Mouse (Mus musculus): ENCODE results near the gene Tmem263. TPM values are rescaled to one million over a fixed set of nuclear protein-coding genes. Genes with fewer than 3 reads are reported as not detected.

The Tmem263 gene
- polyA plus RNA-seq (2012; rRNA removed): 2.3 and 3.7 TPM in 2 replicates
- 10.9 and 11.1 TPM in 2 replicates for polyA plus RNA-seq (2014; fragmentation: Nextera tagmentation; extraction: Ambion mirVana)

- peaks cover 5 to 8% of the 10 kb centered on the region in 2 experiments for H3K4me1 ChIP-seq (replicated peaks; ENCODE audit: control insufficient read depth in 2 of 2, insufficient read depth in 2 of 2, low read length in 1 of 2)
- peak; percentile 70 to 73 (median 72) for DNase-seq (ENCODE audit: low read depth in 3 of 3, low spot score in 3 of 3)
- H3K9ac ChIP-seq (replicated peaks): peak within 1 kb of the TSS; percentile 94
- no peaks in the 10 kb centered on the region for H3K9me3 ChIP-seq (ENCODE audit: control insufficient read depth, low read length)
- peak; percentile 92 for ATAC-seq (ENCODE audit: insufficient read depth)
- H3K36me3 ChIP-seq (replicated peaks; ENCODE audit: control insufficient read depth, insufficient read depth, low read depth): no peaks in the 10 kb centered on the region
- TF ChIP-seq EP300 (IDR thresholded peaks at IDR 0.05; ENCODE audit: low read depth) (no peak), CTCF (IDR thresholded peaks at IDR 0.05; ENCODE audit: low read depth) (no peak)
- peak within 1 kb of the TSS; percentile 76 to 95 for H3K4me3 ChIP-seq (ENCODE audit: insufficient read depth in 1 of 2, low read depth in 2 of 2, low read length in 2 of 2)
- H3K27ac ChIP-seq: peak within 1 kb of the TSS; percentile 74
- whole genome bisulfite sequencing (ENCODE audit: insufficient replicate concordance): under 1% methylated on average over 82 of the region's 96 CpGs
- H3K27me3 ChIP-seq (ENCODE audit: control insufficient read depth, insufficient read depth, low read length): no peaks in the 10 kb centered on the region
- H3K4me2 ChIP-seq (ENCODE audit: low read depth): peak within 1 kb of the TSS; percentile 80
Observed at GRCm38 (mm10) chr10:85102247-85103084, at the start of gene Tmem263, which contains the start of gene Fhl4. Gene Tmem263 (plus strand): TSS chr10:85102627. Gene Fhl4 (minus strand): TSS chr10:85102495.

GRCm38 (mm10) chr10:85054876-85055275 is 47.6 kb upstream of the Tmem263 start:
- no peak overlapping the region for H3K4me3 ChIP-seq (ENCODE audit: insufficient read depth in 1 of 2, low read depth in 2 of 2, low read length in 2 of 2)
- H3K27me3 ChIP-seq (ENCODE audit: control insufficient read depth, insufficient read depth, low read length): no peaks in the 10 kb centered on the region
- no peaks in the 10 kb centered on the region for H3K9me3 ChIP-seq (ENCODE audit: control insufficient read depth, low read length)
- WGBS (ENCODE audit: insufficient replicate concordance): 70% methylated on average over 2 of the region's 2 CpGs
- TF ChIP-seq CTCF (IDR thresholded peaks at IDR 0.05; ENCODE audit: low read depth) (no peak), EP300 (IDR thresholded peaks at IDR 0.05; ENCODE audit: low read depth) (no peak)
- ATAC-seq (ENCODE audit: insufficient read depth): no peak
- no peaks in the 10 kb centered on the region for H3K4me1 ChIP-seq (replicated peaks; ENCODE audit: control insufficient read depth in 2 of 2, insufficient read depth in 2 of 2, low read length in 1 of 2)
- H3K4me2 ChIP-seq (ENCODE audit: low read depth): no peak overlapping the region
- no peak overlapping the region for H3K27ac ChIP-seq
- H3K36me3 ChIP-seq (replicated peaks; ENCODE audit: control insufficient read depth, insufficient read depth, low read depth): no peaks in the 10 kb centered on the region
- DNase-seq (ENCODE audit: low read depth in 3 of 3, low spot score in 3 of 3): no peak
- no peak overlapping the region for H3K9ac ChIP-seq (replicated peaks)

GRCm38 (mm10) chr10:85071605-85072152 is 30.7 kb upstream of the Tmem263 start:
- Histone ChIP-seq H3K36me3 (replicated peaks; ENCODE audit: control insufficient read depth, insufficient read depth, low read depth) (no peaks in the 10 kb centered on the region), H3K4me1 (replicated peaks; ENCODE audit: control insufficient read depth in 2 of 2, insufficient read depth in 2 of 2, low read length in 1 of 2) (no peaks in the 10 kb centered on the region), H3K27ac (no peak overlapping the region), H3K9ac (replicated peaks) (no peak overlapping the region), H3K9me3 (ENCODE audit: control insufficient read depth, low read length) (no peaks in the 10 kb centered on the region), H3K27me3 (ENCODE audit: control insufficient read depth, insufficient read depth, low read length) (no peaks in the 10 kb centered on the region), H3K4me2 (ENCODE audit: low read depth) (no peak overlapping the region), H3K4me3 (ENCODE audit: insufficient read depth in 1 of 2, low read depth in 2 of 2, low read length in 2 of 2) (no peak overlapping the region)
- ATAC-seq (ENCODE audit: insufficient read depth): no peak
- TF ChIP-seq EP300 (IDR thresholded peaks at IDR 0.05; ENCODE audit: low read depth): no peak
- TF ChIP-seq CTCF (IDR thresholded peaks at IDR 0.05; ENCODE audit: low read depth): no peak
- 42% methylated on average over 4 of the region's 4 CpGs for WGBS (ENCODE audit: insufficient replicate concordance)
- DNase-seq (ENCODE audit: low read depth in 3 of 3, low spot score in 3 of 3): no peak

- H3K9ac ChIP-seq (replicated peaks): peak overlapping the region; percentile 94
- no peaks in the 10 kb centered on the region for H3K27me3 ChIP-seq (ENCODE audit: control insufficient read depth, insufficient read depth, low read length)
- WGBS (ENCODE audit: insufficient replicate concordance): 1% methylated on average over 10 of the region's 10 CpGs
- TF ChIP-seq CTCF (IDR thresholded peaks at IDR 0.05; ENCODE audit: low read depth) (no peak), EP300 (IDR thresholded peaks at IDR 0.05; ENCODE audit: low read depth) (no peak)
- H3K9me3 ChIP-seq (ENCODE audit: control insufficient read depth, low read length): no peaks in the 10 kb centered on the region
- peak overlapping the region; percentile 80 for H3K4me2 ChIP-seq (ENCODE audit: low read depth)
- ATAC-seq (ENCODE audit: insufficient read depth) (peak; percentile 24; the same call in 1 of the 2 replicates), DNase-seq (ENCODE audit: low read depth in 3 of 3, low spot score in 3 of 3) (peak in 2 of 3 experiments; percentile 20 to 26)
- no peaks in the 10 kb centered on the region for H3K36me3 ChIP-seq (replicated peaks; ENCODE audit: control insufficient read depth, insufficient read depth, low read depth)
- H3K27ac ChIP-seq: peak overlapping the region; percentile 74
- peaks cover 5 to 8% of the 10 kb centered on the region in 2 experiments for H3K4me1 ChIP-seq (replicated peaks; ENCODE audit: control insufficient read depth in 2 of 2, insufficient read depth in 2 of 2, low read length in 1 of 2)
- peak overlapping the region; percentile 76 to 95 for H3K4me3 ChIP-seq (ENCODE audit: insufficient read depth in 1 of 2, low read depth in 2 of 2, low read length in 2 of 2)
Observed at GRCm38 (mm10) chr10:85101841-85102240, 586 bp upstream of the Tmem263 start.

Measured in liver, embryonic 14.5 days (tissue).